Mouse (Mus musculus) MEL (cell line): Measurements from ENCODE around the gene C1ql4. TPM values are rescaled to one million over a fixed set of nuclear protein-coding genes. Genes with fewer than 3 reads are reported as not detected.

ENCODE experiments used
- DNase-seq: peaks from one replicate; pipeline ENCODE4 v3.0.0; 2011; ENCODE audit warnings: low read depth, low spot score
- H3K27ac ChIP-seq: 2 replicates; pipeline ENCODE4 v1.5.1; 2012; ENCODE audit warnings: low read depth, mild to moderate bottlenecking, control low read depth, low read length, moderate library complexity; ENCODE audit not compliant: control insufficient read depth
- H3K27me3 ChIP-seq, 2 experiments: fragments of 150-350 bp in 1 of 2; sonication (generic) in 1 of 2; 2 replicates each; pipeline ENCODE4 v1.6.1; 2012; ENCODE audit warnings: low read length in 2 of 2, mild to moderate bottlenecking in 2 of 2, improper control_type of control experiment in 1 of 2, moderate library complexity in 1 of 2; ENCODE audit not compliant: insufficient read depth in 2 of 2, control insufficient read depth in 1 of 2
- H3K36me3 ChIP-seq, 2 experiments: 2 replicates each; pipeline ENCODE4 v1.6.1; 2012 to 2014; ENCODE audit warnings: low read length in 2 of 2, improper control_type of control experiment in 1 of 2, inconsistent platforms in 1 of 2, mild to moderate bottlenecking in 1 of 2; ENCODE audit not compliant: insufficient read depth in 2 of 2, control insufficient read depth in 1 of 2
- H3K4me1 ChIP-seq, 2 experiments: fragments of 150-350 bp in 1 of 2; sonication (generic) in 1 of 2; 2 replicates each; pipeline ENCODE4 v1.6.1; 2012; ENCODE audit warnings: low read length in 2 of 2, improper control_type of control experiment in 1 of 2, mild to moderate bottlenecking in 1 of 2; ENCODE audit not compliant: insufficient read depth in 2 of 2, control insufficient read depth in 1 of 2
- H3K4me3 ChIP-seq, 2 experiments: fragments of 150-350 bp in 1 of 2; sonication (generic) in 1 of 2; 2 replicates each; pipeline ENCODE4 v1.5.1; 2012; ENCODE audit warnings: low read depth in 2 of 2, low read length in 2 of 2, mild to moderate bottlenecking in 2 of 2, moderate library complexity in 2 of 2, control low read depth in 1 of 2, improper control_type of control experiment in 1 of 2; ENCODE audit not compliant: control insufficient read depth in 1 of 2, insufficient read depth in 1 of 2
- H3K79me2 ChIP-seq: 2 replicates; pipeline ENCODE4 v1.6.1; 2012; ENCODE audit warnings: mild to moderate bottlenecking, low read length, moderate library complexity; ENCODE audit not compliant: control insufficient read depth, poor library complexity, insufficient read depth
- H3K9ac ChIP-seq: 2 replicates; pipeline ENCODE4 v1.6.1; 2012; ENCODE audit warnings: low read depth, mild to moderate bottlenecking, control low read depth, low read length, moderate library complexity; ENCODE audit not compliant: control insufficient read depth, poor library complexity, severe bottlenecking
- H3K9me3 ChIP-seq: fragments of 150-350 bp; sonication (generic); replicated peaks from 2 replicates; pipeline ENCODE4 v1.6.1; 2012; ENCODE audit warnings: mild to moderate bottlenecking, low read length, improper control_type of control experiment, moderate library complexity; ENCODE audit not compliant: insufficient read depth
- CHD1 ChIP-seq: IDR thresholded peaks from 2 replicates; pipeline ENCODE4 v1.6.1; 2012; ENCODE audit warnings: low read depth, mild to moderate bottlenecking, inconsistent platforms, low read length, improper control_type of control experiment
- E2F4 ChIP-seq: IDR thresholded peaks from 2 replicates; pipeline ENCODE4 v1.6.1; 2011; ENCODE audit warnings: low read depth, low read length, improper control_type of control experiment, borderline replicate concordance
- ELF1 ChIP-seq: IDR thresholded peaks from 2 replicates; pipeline ENCODE4 v1.6.1; 2014; ENCODE audit warnings: low read depth, mild to moderate bottlenecking, inconsistent platforms, low read length, improper control_type of control experiment, moderate library complexity
- GABPA ChIP-seq: IDR thresholded peaks from 2 replicates; pipeline ENCODE4 v1.6.1; 2012; ENCODE audit warnings: low read depth, mild to moderate bottlenecking, inconsistent platforms, low read length, improper control_type of control experiment, moderate library complexity
- GATA1 ChIP-seq: IDR thresholded peaks from 2 replicates; pipeline ENCODE4 v1.6.1; 2011; ENCODE audit warnings: low read depth, low read length, improper control_type of control experiment
- HCFC1 ChIP-seq: IDR thresholded peaks from 2 replicates; pipeline ENCODE4 v1.6.1; 2012; ENCODE audit warnings: low read depth, mild to moderate bottlenecking, inconsistent platforms, low read length, improper control_type of control experiment, moderate library complexity
- JUND ChIP-seq: IDR thresholded peaks from 2 replicates; pipeline ENCODE4 v1.6.1; 2011; ENCODE audit warnings: low read depth, mild to moderate bottlenecking, improper control_type of control experiment, low read length
- MAX ChIP-seq: IDR thresholded peaks from 2 replicates; pipeline ENCODE4 v1.6.1; 2011; ENCODE audit warnings: low read length, improper control_type of control experiment
- MAZ ChIP-seq: IDR thresholded peaks from 2 replicates; pipeline ENCODE4 v1.6.1; 2012; ENCODE audit warnings: low read depth, mild to moderate bottlenecking, inconsistent platforms, low read length, improper control_type of control experiment
- POLR2A ChIP-seq, 2 experiments: IDR thresholded peaks; 2 replicates each; pipeline ENCODE4 v1.6.1; 2011 to 2012; ENCODE audit warnings: low read length in 2 of 2, mild to moderate bottlenecking in 2 of 2, control low read depth in 1 of 2, improper control_type of control experiment in 1 of 2, low read depth in 1 of 2, moderate library complexity in 1 of 2; ENCODE audit not compliant: control insufficient read depth in 1 of 2, insufficient read depth in 1 of 2, poor library complexity in 1 of 2
- POLR2AphosphoS2 ChIP-seq: IDR thresholded peaks from 2 replicates; pipeline ENCODE4 v1.6.1; 2011; ENCODE audit warnings: low read length, improper control_type of control experiment
- POLR2AphosphoS5 ChIP-seq: IDR thresholded peaks from 2 replicates; pipeline ENCODE4 v1.6.1; 2012; ENCODE audit warnings: low read depth, borderline replicate concordance, mild to moderate bottlenecking, inconsistent platforms, low read length, moderate library complexity, mixed read lengths
- RAD21 ChIP-seq: IDR thresholded peaks from 2 replicates; pipeline ENCODE4 v1.6.1; 2011; ENCODE audit warnings: mild to moderate bottlenecking, low read depth, low read length, improper control_type of control experiment
- RCOR1 ChIP-seq: IDR thresholded peaks from 2 replicates; pipeline ENCODE4 v1.6.1; 2012; ENCODE audit warnings: low read depth, mild to moderate bottlenecking, inconsistent platforms, low read length, improper control_type of control experiment
- SIN3A ChIP-seq: IDR thresholded peaks from 2 replicates; pipeline ENCODE4 v1.6.1; 2012; ENCODE audit warnings: low read length, improper control_type of control experiment, inconsistent platforms
- TAL1 ChIP-seq: IDR thresholded peaks from 2 replicates; pipeline ENCODE4 v1.6.1; 2012; ENCODE audit warnings: mild to moderate bottlenecking, inconsistent platforms, low read length, moderate library complexity, mixed read lengths
- TCF12 ChIP-seq: IDR thresholded peaks from 2 replicates; pipeline ENCODE4 v1.6.1; 2014; ENCODE audit warnings: low read depth, mild to moderate bottlenecking, inconsistent platforms, low read length, improper control_type of control experiment, moderate library complexity
- UBTF ChIP-seq: IDR thresholded peaks from 2 replicates; pipeline ENCODE4 v1.6.1; 2012; ENCODE audit warnings: low read depth, mild to moderate bottlenecking, inconsistent platforms, low read length, improper control_type of control experiment, moderate library complexity, borderline replicate concordance; ENCODE audit not compliant: insufficient read depth
- USF2 ChIP-seq, 2 experiments: IDR thresholded peaks; 2 replicates each; pipeline ENCODE4 v1.6.1; 2011 to 2012; ENCODE audit warnings: improper control_type of control experiment in 2 of 2, low read length in 2 of 2, borderline replicate concordance in 1 of 2, inconsistent platforms in 1 of 2, low read depth in 1 of 2, mild to moderate bottlenecking in 1 of 2; ENCODE audit not compliant: insufficient read depth in 1 of 2
- ZC3H11A ChIP-seq: IDR thresholded peaks from 2 replicates; pipeline ENCODE4 v1.6.1; 2012; ENCODE audit warnings: low read depth, mild to moderate bottlenecking, inconsistent platforms, low read length, improper control_type of control experiment
- polyA plus RNA-seq, 2 experiments: library from polyadenylated mRNA; stranded (reverse) in 1 of 2; unstranded in 1 of 2; fragments of >175 nt in 1 of 2; fragments of >200 nt in 1 of 2; gene quantifications; 2 replicates each; pipeline versions ENCODE4 v1.2.1 to v1.2.4; 2012; ENCODE audit warnings: low replicate concordance in 2 of 2, low read depth in 1 of 2; ENCODE audit not compliant: insufficient read length in 2 of 2, insufficient read depth in 1 of 2, missing spikeins in 1 of 2
- total RNA-seq: library from RNA; depleted of rRNA; stranded (reverse); fragments of 300-350 nt; gene quantifications from 2 replicates; pipeline ENCODE4 v1.2.3, GENCODE M21; 2012

Gene C1ql4
- total and polyA plus RNA-seq, 3 experiments: 0.08 to 0.15 TPM; not detected in 1

- peak; percentile 76 for TF ChIP-seq ELF1
- peak; percentile 61 for TF ChIP-seq ZC3H11A
- TF ChIP-seq RCOR1: no peak
- TF ChIP-seq GATA1: no peak
- TF ChIP-seq MAX: no peak
- TF ChIP-seq POLR2AphosphoS5: no peak
- TF ChIP-seq POLR2A (IDR thresholded peaks at IDR 0.05; ENCODE audit: control insufficient read depth in 1 of 2, insufficient read depth in 1 of 2, low read depth in 1 of 2, low read length in 2 of 2, poor library complexity in 1 of 2): peak; percentile 25 to 49; a peak in 1 of 4 replicates
- TF ChIP-seq JUND: no peak
- peak; percentile 79; the same call in 1 of the 2 replicates for TF ChIP-seq MAZ
- TF ChIP-seq UBTF: no peak
- TF ChIP-seq E2F4: no peak
- TF ChIP-seq HCFC1: no peak
- TF ChIP-seq GABPA: no peak
Observed at GRCm38 (mm10) chr15:99099139-99099556, 11.5 kb upstream of the C1ql4 start (continued).

DNA sequence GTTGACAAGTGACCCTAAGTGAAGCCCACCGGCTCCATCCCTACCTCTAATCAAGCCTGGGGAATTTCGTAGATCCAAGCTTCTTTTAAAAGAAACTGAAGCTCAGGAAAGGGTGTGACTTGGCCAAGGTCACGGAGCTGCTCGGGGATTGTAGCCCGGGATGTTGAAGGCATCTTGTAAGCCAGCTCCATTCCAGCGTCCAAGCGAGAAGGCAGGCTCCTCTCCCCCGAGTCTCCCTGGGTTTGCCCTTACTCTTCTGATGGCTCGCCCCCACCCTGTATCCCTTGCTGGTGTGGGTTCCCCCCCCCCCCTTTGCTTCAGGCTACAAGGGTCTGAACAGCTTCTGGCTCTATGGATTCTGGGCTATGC lies 10.9 kb upstream of the C1ql4 start:
- H3K9ac ChIP-seq: peak overlapping the region; percentile 45
- H3K4me3 ChIP-seq: peak overlapping the region; percentile 43 to 50; a peak in 3 of 4 replicates
- H3K27ac ChIP-seq: no peak overlapping the region
- H3K9me3 ChIP-seq: no peaks in the 10 kb centered on the region
- DNase-seq: no peak
- H3K79me2 ChIP-seq: peaks cover 1% of the 10 kb centered on the region; the same call in 1 of the 2 replicates
- H3K4me1 ChIP-seq: peaks cover 0 to 7% of the 10 kb centered on the region in 2 experiments; a peak in 2 of 4 replicates
- H3K36me3 ChIP-seq: peaks cover 0 to 4% of the 10 kb centered on the region in 2 experiments; a peak in 2 of 4 replicates
- H3K27me3 ChIP-seq: no peaks in the 10 kb centered on the region
- TF ChIP-seq RAD21 (no peak), RCOR1 (no peak), MAZ (no peak), TAL1 (no peak), CHD1 (no peak), TCF12 (no peak), SIN3A (no peak), POLR2AphosphoS2 (no peak), USF2 (IDR thresholded peaks at IDR 0.05; ENCODE audit: borderline replicate concordance in 1 of 2, insufficient read depth in 1 of 2, low read depth in 1 of 2, low read length in 2 of 2) (no peak)
